Mouse (Mus musculus) megakaryocyte, embryonic 14.5 days (primary cell): Measurements from ENCODE around the gene Pafah1b2.

ENCODE experiments used
- FLI1 ChIP-seq: IDR thresholded peaks from 2 replicates; pipeline ENCODE4 v1.6.1; 2012; ENCODE audit warnings: low read length, inconsistent platforms, mixed read lengths
- GATA1 ChIP-seq: IDR thresholded peaks from 3 replicates; pipeline ENCODE4 v1.6.1; 2012; ENCODE audit warnings: mixed read lengths, low read length, inconsistent platforms, borderline replicate concordance

DNA sequence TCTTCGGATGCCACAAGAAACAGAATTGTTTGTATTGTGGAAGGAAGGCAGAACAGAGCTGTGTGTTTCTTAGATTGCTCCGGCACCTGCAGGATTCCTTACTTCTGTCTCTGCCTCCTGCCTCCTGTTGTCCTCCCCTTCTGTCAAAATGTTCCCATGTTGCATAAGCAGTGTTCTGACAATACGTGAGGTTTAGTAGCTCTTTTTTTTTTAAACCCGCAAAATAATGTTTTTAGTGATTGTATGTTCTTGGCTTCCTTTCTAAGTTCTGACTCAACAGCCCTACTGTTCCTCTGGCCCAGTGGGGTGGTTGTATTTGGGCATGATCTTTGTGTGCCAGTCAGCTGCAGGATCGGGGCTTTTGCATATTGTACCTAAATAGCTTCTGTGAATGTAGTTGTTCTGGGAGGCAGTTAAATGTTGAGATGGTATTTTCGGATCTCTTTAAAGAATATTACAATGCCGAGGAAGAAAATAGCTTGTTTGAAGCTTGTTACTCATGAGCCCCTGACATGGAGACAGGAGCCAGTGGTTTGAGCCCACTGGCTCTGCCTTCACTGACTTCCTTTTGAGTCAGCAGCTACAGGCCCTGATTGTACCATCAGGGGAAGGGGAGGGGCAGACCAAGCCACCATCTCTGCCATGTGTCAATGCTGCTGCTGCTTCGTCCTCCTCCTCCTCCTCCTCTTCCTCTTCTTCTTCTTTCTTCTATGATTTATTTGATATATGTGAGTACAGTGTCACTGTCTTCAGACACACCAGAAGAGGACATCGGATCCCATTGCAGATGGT is 13.8 kb upstream of the Pafah1b2 start:
- TF ChIP-seq FLI1 (no peak), GATA1 (no peak)
